Mouse (Mus musculus) erythroblast, embryonic 14.5 days (primary cell): ENCODE results near the gene Lepr. TPM values are rescaled to one million over a fixed set of nuclear protein-coding genes. Genes with fewer than 3 reads are reported as not detected.

ENCODE experiments used
- H3K27me3 ChIP-seq: 2 replicates; pipeline ENCODE4 v1.6.1; 2012; ENCODE audit warnings: inconsistent platforms; ENCODE audit not compliant: control insufficient read depth
- H3K36me3 ChIP-seq: 2 replicates; pipeline ENCODE4 v1.6.1; 2012; ENCODE audit warnings: mild to moderate bottlenecking, inconsistent platforms; ENCODE audit not compliant: control insufficient read depth
- H3K4me1 ChIP-seq: 2 replicates; pipeline ENCODE4 v1.6.1; 2012; ENCODE audit warnings: inconsistent platforms; ENCODE audit not compliant: control insufficient read depth
- H3K4me3 ChIP-seq: replicated peaks from 2 replicates; pipeline ENCODE3; 2012; ENCODE audit warnings: moderate library complexity, mild to moderate bottlenecking, inconsistent platforms
- H3K9me3 ChIP-seq: 2 replicates; pipeline ENCODE4 v1.6.1; 2012; ENCODE audit warnings: low read length, inconsistent platforms, mixed read lengths; ENCODE audit not compliant: control insufficient read depth
- GATA1 ChIP-seq: IDR thresholded peaks from 2 replicates; pipeline ENCODE4 v1.6.1; 2012; ENCODE audit warnings: low read length, inconsistent platforms, mixed read lengths
- TAL1 ChIP-seq: IDR thresholded peaks from 3 replicates; pipeline ENCODE4 v1.6.1; 2012; ENCODE audit warnings: low read length, inconsistent platforms, mixed read lengths
- polyA plus RNA-seq: library from polyadenylated mRNA; stranded (reverse); fragments of >175 nt; gene quantifications from 2 replicates; pipeline ENCODE4 v1.2.3, GENCODE M21; 2012

Lepr gene
- polyA plus RNA-seq, 1 experiment, result not detected

GRCm38 (mm10) chr4:101850908-101851307 lies 133.7 kb downstream of the Lepr start:
- Histone ChIP-seq H3K9me3 (peaks cover 33% of the 10 kb centered on the region), H3K4me1 (no peaks in the 10 kb centered on the region), H3K4me3 (no peak overlapping the region), H3K27me3 (no peaks in the 10 kb centered on the region), H3K36me3 (no peaks in the 10 kb centered on the region)
- TF ChIP-seq TAL1 (no peak), GATA1 (no peak)

GRCm38 (mm10) chr4:101860873-101861272 lies 143.7 kb downstream of the Lepr start:
- TF ChIP-seq GATA1, result no peak
- no peaks in the 10 kb centered on the region for H3K36me3 ChIP-seq
- H3K27me3 ChIP-seq, result no peaks in the 10 kb centered on the region
- no peak overlapping the region for H3K4me3 ChIP-seq
- H3K9me3 ChIP-seq, result peaks cover 2% of the 10 kb centered on the region; the same call in 1 of the 2 replicates
- H3K4me1 ChIP-seq, result no peaks in the 10 kb centered on the region

DNA sequence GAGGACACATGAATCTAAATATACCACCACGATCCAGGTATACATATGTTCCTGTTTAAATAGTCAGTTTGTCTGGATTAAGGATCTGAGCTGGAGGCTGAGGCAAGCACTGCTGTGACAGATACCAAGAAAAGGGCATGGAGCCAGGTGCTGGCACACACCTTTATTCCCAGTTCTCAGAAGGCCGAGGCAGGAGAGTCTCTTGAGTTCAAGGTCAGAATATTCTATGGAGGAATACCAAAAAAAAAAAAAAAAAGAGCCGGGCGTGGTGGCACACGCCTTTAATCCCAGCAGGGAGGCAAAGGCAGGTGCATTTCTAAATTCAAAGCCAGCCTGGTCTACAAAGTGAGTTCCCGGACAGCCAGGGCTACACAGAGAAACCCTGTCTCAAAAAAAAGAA lies 145.1 kb downstream of the Lepr start:
- Histone ChIP-seq H3K4me3 (no peak overlapping the region), H3K9me3 (peaks cover 2% of the 10 kb centered on the region; the same call in 1 of the 2 replicates), H3K36me3 (no peaks in the 10 kb centered on the region), H3K4me1 (no peaks in the 10 kb centered on the region), H3K27me3 (no peaks in the 10 kb centered on the region)
- TF ChIP-seq GATA1, result no peak

Other genes starting within 250 kb of the Lepr start
- not detected in 2 replicates for gene Dnajc6, start 220.8 kb upstream of the Lepr start, polyA plus RNA-seq
- gene Leprot, start 69.7 kb upstream of the Lepr start, polyA plus RNA-seq, result 0.48 and 0.75 TPM in 2 replicates
- not detected in 2 replicates for gene B020004J07Rik, start 126.6 kb downstream of the Lepr start, polyA plus RNA-seq
- gene C130073F10Rik, start 176.4 kb downstream of the Lepr start, polyA plus RNA-seq, result not detected in 2 replicates
- gene Gm12800, start 191.7 kb downstream of the Lepr start, polyA plus RNA-seq, result not detected in 2 replicates
- gene Gm12794, start 223.0 kb downstream of the Lepr start, polyA plus RNA-seq, result not detected in 2 replicates